Mouse (Mus musculus) ES-Bruce4 (cell line): ENCODE measurements around the gene Morn5. TPM values are rescaled to one million over a fixed set of nuclear protein-coding genes. Genes with fewer than 3 reads are reported as not detected.
A peak's percentile ranks its signal among the peaks of the same experiment; 100 is the strongest.

Experiments
- H3K27ac ChIP-seq: 2 replicates; pipeline ENCODE4 v1.5.1; 2012; ENCODE audit warnings: low read length, inconsistent platforms; ENCODE audit not compliant: insufficient read depth
- H3K27me3 ChIP-seq: 2 replicates; pipeline ENCODE4 v1.6.1; 2012; ENCODE audit warnings: mild to moderate bottlenecking, low read length, inconsistent platforms; ENCODE audit not compliant: control insufficient read depth, poor library complexity, insufficient read depth, severe bottlenecking
- H3K36me3 ChIP-seq: 2 replicates; pipeline ENCODE4 v1.6.1; 2012; ENCODE audit warnings: inconsistent platforms, mild to moderate bottlenecking, low read length, moderate library complexity; ENCODE audit not compliant: control insufficient read depth, poor library complexity, insufficient read depth, severe bottlenecking
- H3K4me1 ChIP-seq: one replicate; pipeline ENCODE4 v1.8.1; 2011; ENCODE audit warnings: low read length; ENCODE audit not compliant: control insufficient read depth, insufficient read depth
- H3K4me3 ChIP-seq: 2 replicates; pipeline ENCODE4 v1.5.1; 2011; ENCODE audit warnings: low read depth, mild to moderate bottlenecking, low read length
- H3K9ac ChIP-seq: 2 replicates; pipeline ENCODE4 v1.6.1; 2012; ENCODE audit warnings: low read depth, mild to moderate bottlenecking, inconsistent platforms; ENCODE audit not compliant: poor library complexity, severe bottlenecking
- H3K9me3 ChIP-seq: replicated peaks from 2 replicates; pipeline ENCODE4 v1.6.1; 2012; ENCODE audit warnings: mild to moderate bottlenecking, low read length, inconsistent platforms; ENCODE audit not compliant: control insufficient read depth, poor library complexity, insufficient read depth, severe bottlenecking
- CTCF ChIP-seq: IDR thresholded peaks from one replicate; pipeline ENCODE4 v1.8.1; 2011; ENCODE audit warnings: low read depth, low read length
- EP300 ChIP-seq: IDR thresholded peaks from 2 replicates; pipeline ENCODE4 v1.6.1; 2011; ENCODE audit warnings: low read depth, low read length; ENCODE audit not compliant: insufficient read depth
- POLR2A ChIP-seq: IDR thresholded peaks from one replicate; pipeline ENCODE4 v1.8.1; 2011; ENCODE audit warnings: low read length; ENCODE audit not compliant: insufficient read depth
- polyA plus RNA-seq: library from polyadenylated mRNA; stranded (reverse); fragments of >200 nt; gene quantifications from 2 replicates; pipeline ENCODE4 v1.2.4, GENCODE M21; 2011; ENCODE audit warnings: low read depth; ENCODE audit not compliant: missing spikeins, insufficient read depth, insufficient read length

Gene Morn5
- not detected in 2 replicates for polyA plus RNA-seq

GRCm38 (mm10) chr2:36048748-36049566 is at the start of gene Morn5, which contains the start of gene Ndufa8:
TSS of gene Morn5 (plus strand) at chr2:36049458.
TSS of gene Ndufa8 (minus strand) at chr2:36049406.
- TF ChIP-seq CTCF (no peak), POLR2A (peak; percentile 65)
- no peaks in the 10 kb centered on the region for H3K27me3 ChIP-seq
- no peak within 1 kb of the TSS for H3K27ac ChIP-seq
- H3K9me3 ChIP-seq, result no peaks in the 10 kb centered on the region
- H3K36me3 ChIP-seq, result no peaks in the 10 kb centered on the region; the same call in 1 of the 2 replicates
- peak within 1 kb of the TSS; percentile 93 for H3K4me3 ChIP-seq
- H3K9ac ChIP-seq, result peak within 1 kb of the TSS; percentile 47
- peaks cover 3% of the 10 kb centered on the region for H3K4me1 ChIP-seq

DNA sequence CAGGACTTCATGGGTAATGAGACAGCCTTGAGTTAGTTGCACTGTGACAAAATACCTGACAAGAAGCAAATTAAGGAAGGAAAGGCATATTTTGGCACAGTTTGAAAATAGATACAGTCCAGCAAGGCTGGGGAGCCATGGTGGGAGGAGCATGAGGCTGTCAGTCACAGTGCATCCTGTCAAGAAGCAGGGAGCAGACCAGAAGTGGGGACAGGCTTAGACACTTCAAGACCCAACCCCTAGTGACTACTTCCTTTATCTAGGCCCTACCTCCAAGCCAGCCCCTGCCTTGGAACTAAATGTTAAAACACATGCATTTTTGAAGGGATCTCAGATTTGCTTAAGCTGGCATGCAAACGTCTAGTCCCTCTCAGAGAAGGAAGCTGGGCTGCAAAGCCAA is 48.9 kb upstream of the Morn5 start:
- H3K4me1 ChIP-seq, result no peaks in the 10 kb centered on the region
- H3K4me3 ChIP-seq, result no peak overlapping the region
- no peaks in the 10 kb centered on the region for H3K9me3 ChIP-seq
- H3K27ac ChIP-seq, result no peak overlapping the region
- H3K27me3 ChIP-seq, result no peaks in the 10 kb centered on the region
- no peaks in the 10 kb centered on the region for H3K36me3 ChIP-seq
- no peak overlapping the region for H3K9ac ChIP-seq
- no peak for TF ChIP-seq EP300
- no peak for TF ChIP-seq CTCF
- TF ChIP-seq POLR2A, result no peak

DNA sequence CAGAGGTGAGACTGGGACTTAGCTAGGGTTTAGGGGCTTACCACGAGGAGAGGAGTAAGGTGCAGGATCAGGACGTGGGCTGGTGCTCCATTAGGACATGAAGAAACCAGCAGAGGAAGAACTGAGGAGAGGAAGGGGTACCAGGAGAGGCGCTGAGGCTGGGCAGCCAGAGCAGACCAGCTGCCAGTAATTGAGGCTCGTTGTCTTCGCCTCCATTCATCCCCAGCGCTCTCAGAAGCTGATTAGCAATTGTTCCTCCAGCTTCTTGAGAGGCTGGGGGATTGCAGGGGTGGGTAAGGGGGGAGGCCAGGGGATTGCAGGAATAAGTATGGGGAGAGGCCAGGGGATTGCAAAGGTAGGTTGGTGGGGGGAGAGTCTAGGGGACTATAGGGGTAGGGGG is 47.1 kb upstream of the Morn5 start:
- no peaks in the 10 kb centered on the region for H3K4me1 ChIP-seq
- H3K9ac ChIP-seq, result no peak overlapping the region
- no peaks in the 10 kb centered on the region for H3K9me3 ChIP-seq
- TF ChIP-seq CTCF, result no peak
- TF ChIP-seq POLR2A, result no peak
- TF ChIP-seq EP300, result no peak
- H3K4me3 ChIP-seq, result no peak overlapping the region
- no peaks in the 10 kb centered on the region for H3K36me3 ChIP-seq
- no peaks in the 10 kb centered on the region for H3K27me3 ChIP-seq
- no peak overlapping the region for H3K27ac ChIP-seq

GRCm38 (mm10) chr2:36008071-36008470 is 41.2 kb upstream of the Morn5 start:
- no peak for TF ChIP-seq POLR2A
- no peak for TF ChIP-seq EP300
- TF ChIP-seq CTCF, result peak; percentile 69
- Histone ChIP-seq H3K36me3 (no peaks in the 10 kb centered on the region), H3K9ac (no peak overlapping the region), H3K27ac (no peak overlapping the region), H3K27me3 (no peaks in the 10 kb centered on the region), H3K4me3 (no peak overlapping the region), H3K9me3 (no peaks in the 10 kb centered on the region), H3K4me1 (peaks cover 2% of the 10 kb centered on the region)

- H3K27me3 ChIP-seq, result no peaks in the 10 kb centered on the region
- no peak overlapping the region for H3K27ac ChIP-seq
- peaks cover 4% of the 10 kb centered on the region; the same call in 1 of the 2 replicates for H3K9me3 ChIP-seq
- H3K9ac ChIP-seq, result no peak overlapping the region
- no peak overlapping the region for H3K4me3 ChIP-seq
- peaks cover 2% of the 10 kb centered on the region for H3K4me1 ChIP-seq
- no peaks in the 10 kb centered on the region for H3K36me3 ChIP-seq
- TF ChIP-seq EP300, result no peak
- no peak for TF ChIP-seq POLR2A
- TF ChIP-seq CTCF, result peak; percentile 81
These were observed 39.9 kb upstream of the Morn5 start for GRCm38 (mm10) chr2:36009386-36009785.

- Histone ChIP-seq H3K4me3 (no peak overlapping the region), H3K36me3 (no peaks in the 10 kb centered on the region), H3K4me1 (peaks cover 2% of the 10 kb centered on the region), H3K27me3 (no peaks in the 10 kb centered on the region), H3K9ac (no peak overlapping the region), H3K9me3 (peaks cover 5% of the 10 kb centered on the region; the same call in 1 of the 2 replicates), H3K27ac (no peak overlapping the region)
- TF ChIP-seq CTCF (no peak), EP300 (no peak), POLR2A (no peak)
These were observed 38.7 kb upstream of the Morn5 start for GRCm38 (mm10) chr2:36010579-36010978.
